Mouse (Mus musculus): Measurements from ENCODE around the gene Pgs1. TPM values are rescaled to one million over a fixed set of nuclear protein-coding genes. Genes with fewer than 3 reads are reported as not detected.

The Pgs1 gene
- polyA plus RNA-seq, 1 experiment from 2014 or later = 50.3 TPM

- ATAC-seq (ENCODE audit: low FRiP score, low read depth) = no peak
- Histone ChIP-seq H3K27me3 (replicated peaks) (no peaks in the 10 kb centered on the region), H3K4me2 (replicated peaks) (no peak overlapping the region), H3K9ac (no peak overlapping the region), H3K9me3 (no peaks in the 10 kb centered on the region), H3K4me1 (peaks cover 9% of the 10 kb centered on the region), H3K4me3 (no peak overlapping the region), H3K27ac (no peak overlapping the region), H3K36me3 (no peaks in the 10 kb centered on the region)
- 63% methylated on average over 14 of the region's 14 CpGs for WGBS
These were observed 57.3 kb downstream of the Pgs1 start for GRCm38 (mm10) chr11:118043293-118043907.

- H3K4me3 ChIP-seq = no peak overlapping the region
- no peaks in the 10 kb centered on the region for H3K27me3 ChIP-seq (replicated peaks)
- H3K4me2 ChIP-seq (replicated peaks) = no peak overlapping the region
- no peaks in the 10 kb centered on the region for H3K4me1 ChIP-seq
- no peak overlapping the region for H3K27ac ChIP-seq
- 34% methylated on average over 8 of the region's 8 CpGs for WGBS
- no peak overlapping the region for H3K9ac ChIP-seq
- no peak for ATAC-seq (ENCODE audit: low FRiP score, low read depth)
- no peaks in the 10 kb centered on the region for H3K36me3 ChIP-seq
- no peaks in the 10 kb centered on the region for H3K9me3 ChIP-seq
These were observed 63.5 kb downstream of the Pgs1 start for GRCm38 (mm10) chr11:118049641-118050040.

GRCm38 (mm10) chr11:118050174-118050573 lies 64.1 kb downstream of the Pgs1 start:
- Histone ChIP-seq H3K9me3 (no peaks in the 10 kb centered on the region), H3K4me3 (no peak overlapping the region), H3K27me3 (replicated peaks) (no peaks in the 10 kb centered on the region), H3K9ac (no peak overlapping the region), H3K4me1 (no peaks in the 10 kb centered on the region), H3K4me2 (replicated peaks) (no peak overlapping the region), H3K36me3 (no peaks in the 10 kb centered on the region), H3K27ac (no peak overlapping the region)
- ATAC-seq (ENCODE audit: low FRiP score, low read depth) = no peak
- 84% methylated on average over 16 of the region's 16 CpGs for WGBS

- ATAC-seq (ENCODE audit: low FRiP score, low read depth) = no peak
- no peak overlapping the region for H3K27ac ChIP-seq
- 78% methylated on average over 12 of the region's 12 CpGs for WGBS
These were observed 72.3 kb downstream of the Pgs1 start for GRCm38 (mm10) chr11:118058367-118058766.

GRCm38 (mm10) chr11:118058872-118059271 lies 72.8 kb downstream of the Pgs1 start:
- no peaks in the 10 kb centered on the region for H3K27me3 ChIP-seq (replicated peaks)
- no peak for ATAC-seq (ENCODE audit: low FRiP score, low read depth)
- 68% methylated on average over 10 of the region's 10 CpGs for WGBS
- H3K9me3 ChIP-seq = no peaks in the 10 kb centered on the region
- no peak overlapping the region for H3K9ac ChIP-seq
- no peak overlapping the region for H3K27ac ChIP-seq
- H3K36me3 ChIP-seq = no peaks in the 10 kb centered on the region
- H3K4me3 ChIP-seq = no peak overlapping the region
- H3K4me1 ChIP-seq = 0 out of 2 replicates have a peak, but pooled peaks cover 3% of the 10 kb centered on the region
- H3K4me2 ChIP-seq (replicated peaks) = no peak overlapping the region

More at GRCm38 (mm10) chr11:118058367-118058766, 72.3 kb downstream of the Pgs1 start:
- Histone ChIP-seq H3K4me1 (0 out of 2 replicates have a peak, but pooled peaks cover 3% of the 10 kb centered on the region), H3K4me2 (replicated peaks) (no peak overlapping the region), H3K36me3 (no peaks in the 10 kb centered on the region), H3K27me3 (replicated peaks) (no peaks in the 10 kb centered on the region), H3K4me3 (no peak overlapping the region), H3K9me3 (no peaks in the 10 kb centered on the region), H3K9ac (no peak overlapping the region)

- Histone ChIP-seq H3K9me3 (no peaks in the 10 kb centered on the region), H3K9ac (no peak overlapping the region), H3K27ac (no peak overlapping the region), H3K4me3 (no peak overlapping the region), H3K4me2 (replicated peaks) (no peak overlapping the region), H3K36me3 (no peaks in the 10 kb centered on the region), H3K27me3 (replicated peaks) (no peaks in the 10 kb centered on the region), H3K4me1 (0 out of 2 replicates have a peak, but pooled peaks cover 3% of the 10 kb centered on the region)
- WGBS = 85% methylated on average over 14 of the region's 14 CpGs
- no peak for ATAC-seq (ENCODE audit: low FRiP score, low read depth)
These were observed 73.9 kb downstream of the Pgs1 start for GRCm38 (mm10) chr11:118060038-118060437.

- ATAC-seq (ENCODE audit: low FRiP score, low read depth) = no peak
- H3K4me1 ChIP-seq = no peaks in the 10 kb centered on the region
- H3K4me2 ChIP-seq (replicated peaks) = no peak overlapping the region
- no peaks in the 10 kb centered on the region for H3K27me3 ChIP-seq (replicated peaks)
- no peaks in the 10 kb centered on the region for H3K36me3 ChIP-seq
- WGBS = 80% methylated on average over 8 of the region's 8 CpGs
- no peak overlapping the region for H3K9ac ChIP-seq
- H3K4me3 ChIP-seq = no peak overlapping the region
- H3K27ac ChIP-seq = no peak overlapping the region
- H3K9me3 ChIP-seq = no peaks in the 10 kb centered on the region
These were observed 81.5 kb downstream of the Pgs1 start for GRCm38 (mm10) chr11:118067588-118067987.

GRCm38 (mm10) chr11:118068812-118069332 lies 82.8 kb downstream of the Pgs1 start:
- ATAC-seq (ENCODE audit: low FRiP score, low read depth) = no peak
- Histone ChIP-seq H3K36me3 (no peaks in the 10 kb centered on the region), H3K9me3 (no peaks in the 10 kb centered on the region), H3K9ac (no peak overlapping the region), H3K4me2 (replicated peaks) (0 out of 2 replicates have a peak overlapping the region, but pooled peaks have one; percentile 14), H3K4me1 (no peaks in the 10 kb centered on the region), H3K27ac (no peak overlapping the region), H3K4me3 (no peak overlapping the region), H3K27me3 (replicated peaks) (no peaks in the 10 kb centered on the region)
- 70% methylated on average over 16 of the region's 16 CpGs for WGBS

GRCm38 (mm10) chr11:118071227-118071912 lies 85.3 kb downstream of the Pgs1 start:
- Histone ChIP-seq H3K9me3 (no peaks in the 10 kb centered on the region), H3K9ac (no peak overlapping the region), H3K27ac (no peak overlapping the region), H3K4me1 (no peaks in the 10 kb centered on the region), H3K4me2 (replicated peaks) (no peak overlapping the region), H3K27me3 (replicated peaks) (no peaks in the 10 kb centered on the region), H3K4me3 (no peak overlapping the region), H3K36me3 (no peaks in the 10 kb centered on the region)
- no peak for ATAC-seq (ENCODE audit: low FRiP score, low read depth)
- WGBS = 61% methylated on average over 11 of the region's 11 CpGs

Small RNA genes within 50 kb of the gene (microRNA-seq; reads per million reads assigned to microRNA genes)
- gene Mir6933 = not detected

Other genes starting within 250 kb of the Pgs1 start
- 1.0 and 1.4 TPM in 2 replicates for gene Tmc8, start 204.2 kb upstream of the Pgs1 start, polyA plus RNA-seq (2016; fragmentation: Nextera tagmentation; extraction: Ambion mirVana)
- gene Tmc6, start 204.1 kb upstream of the Pgs1 start, polyA plus RNA-seq (2016; fragmentation: Nextera tagmentation; extraction: Ambion mirVana) = 11.2 and 11.5 TPM in 2 replicates
- 0.42 TPM in 1 of 2 replicates, not detected in the other for gene 6030468B19Rik, start 188.6 kb upstream of the Pgs1 start, polyA plus RNA-seq (2016; fragmentation: Nextera tagmentation; extraction: Ambion mirVana)
- 0.70 TPM in 1 of 2 replicates, not detected in the other for gene Gm20708, start 176.6 kb upstream of the Pgs1 start, polyA plus RNA-seq (2016; fragmentation: Nextera tagmentation; extraction: Ambion mirVana)
- 19.0 and 19.4 TPM in 2 replicates for gene Syngr2, start 176.6 kb upstream of the Pgs1 start, polyA plus RNA-seq (2016; fragmentation: Nextera tagmentation; extraction: Ambion mirVana)
- 3.4 and 4.0 TPM in 2 replicates for gene Afmid, start 160.4 kb upstream of the Pgs1 start, polyA plus RNA-seq (2016; fragmentation: Nextera tagmentation; extraction: Ambion mirVana)
- 53.8 and 54.4 TPM in 2 replicates for gene Tk1, start 160.2 kb upstream of the Pgs1 start, polyA plus RNA-seq (2016; fragmentation: Nextera tagmentation; extraction: Ambion mirVana)
- 168 and 183 TPM in 2 replicates for gene Birc5, start 137.0 kb upstream of the Pgs1 start, polyA plus RNA-seq (2016; fragmentation: Nextera tagmentation; extraction: Ambion mirVana)
- not detected in 2 replicates for gene Tmem235, start 125.5 kb upstream of the Pgs1 start, polyA plus RNA-seq (2016; fragmentation: Nextera tagmentation; extraction: Ambion mirVana)
- 3.1 and 3.2 TPM in 2 replicates for gene Tha1, start 112.8 kb upstream of the Pgs1 start, polyA plus RNA-seq (2016; fragmentation: Nextera tagmentation; extraction: Ambion mirVana)
- 9.2 and 10.1 TPM in 2 replicates for gene Socs3, start 16.2 kb upstream of the Pgs1 start, polyA plus RNA-seq (2016; fragmentation: Nextera tagmentation; extraction: Ambion mirVana)
- 0.27 and 0.28 TPM in 2 replicates for gene Dnah17, start 144.3 kb downstream of the Pgs1 start, polyA plus RNA-seq (2016; fragmentation: Nextera tagmentation; extraction: Ambion mirVana)